Mouse (Mus musculus): ENCODE measurements around the gene H2al1d. TPM values are rescaled to one million over a fixed set of nuclear protein-coding genes. Genes with fewer than 3 reads are reported as not detected.
"Not testable (repeated sequence)": the region's sequence is repeated elsewhere in the genome, so short reads cannot be mapped to it uniquely, and the experiment has no call there.

The H2al1d gene
- not detected in 2 replicates for total RNA-seq (2015)
- total RNA-seq (2017): not detected in 2 replicates

GRCm38 (mm10) chrX:11308524-11308923 is at the start of gene H2al1d:
TSS of gene H2al1d (plus strand) at chrX:11308824.
- ATAC-seq (ENCODE audit: poor library complexity, severe bottlenecking): not testable (repeated sequence)

GRCm38 (mm10) chrX:11264918-11265317 is 43.7 kb upstream of the H2al1d start:
- no peak for ATAC-seq (ENCODE audit: poor library complexity, severe bottlenecking)

- no peak for ATAC-seq (ENCODE audit: poor library complexity, severe bottlenecking)
These were observed 40.8 kb upstream of the H2al1d start for GRCm38 (mm10) chrX:11267791-11268190.

GRCm38 (mm10) chrX:11269074-11269473 is 39.5 kb upstream of the H2al1d start:
- ATAC-seq (ENCODE audit: poor library complexity, severe bottlenecking): no peak

- ATAC-seq (ENCODE audit: poor library complexity, severe bottlenecking): no peak
These were observed 35.4 kb upstream of the H2al1d start for GRCm38 (mm10) chrX:11273190-11273589.

GRCm38 (mm10) chrX:11277083-11277482 is 31.5 kb upstream of the H2al1d start:
- ATAC-seq (ENCODE audit: poor library complexity, severe bottlenecking): no peak

- ATAC-seq (ENCODE audit: poor library complexity, severe bottlenecking): no peak
These were observed 27.9 kb upstream of the H2al1d start for GRCm38 (mm10) chrX:11280741-11281140.

GRCm38 (mm10) chrX:11288306-11288882 is 20.2 kb upstream of the H2al1d start:
- no peak for ATAC-seq (ENCODE audit: poor library complexity, severe bottlenecking)

GRCm38 (mm10) chrX:11289244-11289643 is 19.4 kb upstream of the H2al1d start:
- no peak for ATAC-seq (ENCODE audit: poor library complexity, severe bottlenecking)

GRCm38 (mm10) chrX:11298957-11299356 is 9.7 kb upstream of the H2al1d start, which contains the start of gene H2al1a:
TSS of gene H2al1a (plus strand) at chrX:11299257.
- ATAC-seq (ENCODE audit: poor library complexity, severe bottlenecking): not testable (repeated sequence)

- ATAC-seq (ENCODE audit: poor library complexity, severe bottlenecking): not testable (repeated sequence)
These were observed 6.5 kb upstream of the H2al1d start, which contains the start of gene H2al1b for GRCm38 (mm10) chrX:11302132-11302531. TSS of gene H2al1b (plus strand) at chrX:11302432.

- not testable (repeated sequence) for ATAC-seq (ENCODE audit: poor library complexity, severe bottlenecking)
These were observed 3.3 kb upstream of the H2al1d start, which contains the start of gene H2al1c for GRCm38 (mm10) chrX:11305355-11305754. TSS of gene H2al1c (plus strand) at chrX:11305655.

GRCm38 (mm10) chrX:11311634-11312033 is 3.0 kb downstream of the H2al1d start, which contains the start of gene H2al1e:
TSS of gene H2al1e (plus strand) at chrX:11311934.
- ATAC-seq (ENCODE audit: poor library complexity, severe bottlenecking): not testable (repeated sequence)

GRCm38 (mm10) chrX:11314858-11315257 is 6.2 kb downstream of the H2al1d start, which contains the start of gene H2al1f:
TSS of gene H2al1f (plus strand) at chrX:11315158.
- not testable (repeated sequence) for ATAC-seq (ENCODE audit: poor library complexity, severe bottlenecking)

GRCm38 (mm10) chrX:11317956-11318355 is 9.3 kb downstream of the H2al1d start, which contains the start of gene H2al1g:
TSS of gene H2al1g (plus strand) at chrX:11318256.
- not testable (repeated sequence) for ATAC-seq (ENCODE audit: poor library complexity, severe bottlenecking)

GRCm38 (mm10) chrX:11321192-11321591 is 12.6 kb downstream of the H2al1d start, which contains the start of gene H2al1h:
TSS of gene H2al1h (plus strand) at chrX:11321492.
- not testable (repeated sequence) for ATAC-seq (ENCODE audit: poor library complexity, severe bottlenecking)

- ATAC-seq (ENCODE audit: poor library complexity, severe bottlenecking): not testable (repeated sequence)
These were observed 15.7 kb downstream of the H2al1d start, which contains the start of gene H2al1i for GRCm38 (mm10) chrX:11324359-11324758. TSS of gene H2al1i (plus strand) at chrX:11324659.

- ATAC-seq (ENCODE audit: poor library complexity, severe bottlenecking): not testable (repeated sequence)
These were observed 18.9 kb downstream of the H2al1d start, which contains the start of gene H2al1j for GRCm38 (mm10) chrX:11327522-11327921. TSS of gene H2al1j (plus strand) at chrX:11327822.

- ATAC-seq (ENCODE audit: poor library complexity, severe bottlenecking): no peak
These were observed 37.1 kb downstream of the H2al1d start for GRCm38 (mm10) chrX:11345762-11346161.

GRCm38 (mm10) chrX:11346756-11347155 is 38.1 kb downstream of the H2al1d start:
- no peak for ATAC-seq (ENCODE audit: poor library complexity, severe bottlenecking)

Measured in megakaryocyte, adult 5-6 weeks (primary cell).